Mouse (Mus musculus): ENCODE measurements around the gene Usp40. TPM values are rescaled to one million over a fixed set of nuclear protein-coding genes. Genes with fewer than 3 reads are reported as not detected.
A peak's percentile ranks its signal among the peaks of the same experiment; 100 is the strongest.
"Not testable (repeated sequence)": the region's sequence is repeated elsewhere in the genome, so short reads cannot be mapped to it uniquely, and the experiment has no call there.

Gene Usp40
- 10 to 100 TPM; 24.8 to 26.2 TPM for total RNA-seq (2021)

GRCm38 (mm10) chr1:88008211-88008697 is at the start of gene Usp40:
TSS of gene Usp40 (minus strand) at chr1:88008551.
- peak; percentile 86 for DNase-seq

- DNase-seq: no peak
Measured at GRCm38 (mm10) chr1:88055088-88055487, 46.7 kb upstream of the Usp40 start, which contains the start of gene Ugt1a10. TSS of gene Ugt1a10 (plus strand) at chr1:88055388.

- DNase-seq: not testable (repeated sequence)
Measured at GRCm38 (mm10) chr1:88047408-88047807, 39.1 kb upstream of the Usp40 start.

GRCm38 (mm10) chr1:88044832-88045437 is 36.6 kb upstream of the Usp40 start:
- DNase-seq: not testable (repeated sequence)

- not testable (repeated sequence) for DNase-seq
Measured at GRCm38 (mm10) chr1:88043044-88043443, 34.7 kb upstream of the Usp40 start.

- DNase-seq: not testable (repeated sequence)
Measured at GRCm38 (mm10) chr1:88025244-88025643, 16.9 kb upstream of the Usp40 start.

GRCm38 (mm10) chr1:88015371-88015770 is 7.0 kb upstream of the Usp40 start:
- DNase-seq: no peak

- no peak for DNase-seq
Measured at GRCm38 (mm10) chr1:88014671-88015070, 6.3 kb upstream of the Usp40 start.

GRCm38 (mm10) chr1:88014194-88014593 is 5.8 kb upstream of the Usp40 start:
- DNase-seq: no peak

- DNase-seq: no peak
Measured at GRCm38 (mm10) chr1:88013726-88014125, 5.4 kb upstream of the Usp40 start.

GRCm38 (mm10) chr1:88009521-88009920 is 1.2 kb upstream of the Usp40 start:
- DNase-seq: no peak

GRCm38 (mm10) chr1:88008735-88009134 is 384 bp upstream of the Usp40 start:
- no peak for DNase-seq

- DNase-seq: no peak
Measured at GRCm38 (mm10) chr1:88007692-88008210, 600 bp downstream of the Usp40 start.

- no peak for DNase-seq
Measured at GRCm38 (mm10) chr1:87992716-87993115, 15.6 kb downstream of the Usp40 start.

GRCm38 (mm10) chr1:87982291-87982690 is 26.1 kb downstream of the Usp40 start:
- DNase-seq: no peak

- DNase-seq: no peak
Measured at GRCm38 (mm10) chr1:87970381-87970780, 38.0 kb downstream of the Usp40 start.

GRCm38 (mm10) chr1:87961459-87962167 is 46.7 kb downstream of the Usp40 start:
- DNase-seq: no peak

- DNase-seq: no peak
Measured at GRCm38 (mm10) chr1:87960752-87961151, 47.6 kb downstream of the Usp40 start.

- no peak for DNase-seq
Measured at GRCm38 (mm10) chr1:87959998-87960431, 48.3 kb downstream of the Usp40 start.

- DNase-seq: no peak
Measured at GRCm38 (mm10) chr1:87959532-87959931, 48.8 kb downstream of the Usp40 start.

GRCm38 (mm10) chr1:87958931-87959330 is 49.4 kb downstream of the Usp40 start:
- no peak for DNase-seq

GRCm38 (mm10) chr1:87953073-87953472 is 55.3 kb downstream of the Usp40 start:
- no peak for DNase-seq

- DNase-seq: no peak
Measured at GRCm38 (mm10) chr1:87951641-87952040, 56.7 kb downstream of the Usp40 start.

- peak; percentile 16 for DNase-seq
Measured at GRCm38 (mm10) chr1:87947681-87948091, 60.7 kb downstream of the Usp40 start.

Data from heart, postnatal 4 days (tissue).